Mouse (Mus musculus) adrenal gland (tissue): ENCODE results near the gene Lkaaear1.

Experiments
- intact Hi-C: fragments of 180-260 bp; cut with DNase I; formaldehyde crosslinking; loops from one replicate; pipeline ENCODE4 v1.15.1; 2025

Gene Lkaaear1

DNA sequence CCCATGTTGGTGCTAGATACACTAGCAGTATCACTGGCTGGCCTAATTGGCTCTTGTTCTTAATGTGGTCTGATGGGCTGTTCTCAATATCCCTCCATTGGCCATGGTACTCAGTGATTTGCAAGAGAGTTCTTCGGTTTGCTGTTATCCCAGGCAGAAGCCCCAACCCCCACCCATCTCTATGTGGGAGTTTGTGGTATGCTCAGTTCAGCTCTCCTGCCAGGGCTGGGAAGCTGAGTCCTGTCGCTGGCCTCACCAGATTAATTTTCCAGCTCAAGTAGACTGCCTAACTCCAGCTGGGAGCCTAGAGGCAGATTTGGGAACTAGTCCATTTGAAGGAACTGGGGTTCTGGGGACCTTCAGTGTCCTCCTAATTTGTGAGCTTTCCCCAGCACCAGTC, 40.8 kb downstream of the Lkaaear1 start:
- intact Hi-C loops, result no loop called here

DNA sequence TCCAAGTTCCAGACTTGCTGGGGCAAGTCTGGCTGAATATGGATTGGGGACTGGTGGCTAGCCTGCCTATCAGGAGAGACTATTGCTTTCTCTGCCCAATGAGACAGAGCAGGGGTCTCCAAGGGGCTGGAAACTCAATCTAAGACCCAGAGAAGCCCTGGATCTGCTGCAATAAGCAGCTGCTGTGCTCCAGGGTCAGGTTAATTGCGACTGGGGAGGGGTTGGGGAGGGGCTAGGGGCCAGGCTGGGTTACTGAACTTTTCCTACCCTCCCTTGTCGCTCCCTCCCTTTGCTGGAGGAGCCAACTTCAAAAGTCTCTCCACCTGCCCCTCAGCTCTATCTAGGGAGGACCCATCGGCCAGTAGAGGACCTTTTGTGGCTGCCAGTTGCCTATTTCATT, 41.5 kb downstream of the Lkaaear1 start, which contains the start of gene Gm29797:
TSS of gene Gm29797 (plus strand) at position 301 of the 400 bp plus-strand sequence.
- intact Hi-C loops, result no loop called here

DNA sequence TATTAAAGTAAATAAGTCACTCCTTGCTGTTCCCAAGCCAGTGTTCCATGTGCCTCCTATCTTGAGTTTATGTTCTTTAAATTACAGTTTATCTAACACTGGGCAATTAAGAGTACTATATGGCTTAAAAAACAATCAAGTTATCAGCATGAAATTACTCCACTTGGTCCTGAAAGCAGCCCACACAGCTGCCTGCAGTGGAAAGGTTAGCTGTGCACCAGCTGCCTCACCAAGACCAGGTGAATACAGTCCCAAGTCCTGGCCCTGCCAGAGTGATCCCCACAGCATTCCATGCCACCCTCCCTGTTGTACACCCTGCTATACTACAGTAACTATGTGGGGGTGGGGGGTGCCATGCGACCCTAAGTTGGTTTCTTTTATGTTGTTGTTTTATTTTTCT, 44.7 kb downstream of the Lkaaear1 start:
- intact Hi-C loops, result no loop called here

DNA sequence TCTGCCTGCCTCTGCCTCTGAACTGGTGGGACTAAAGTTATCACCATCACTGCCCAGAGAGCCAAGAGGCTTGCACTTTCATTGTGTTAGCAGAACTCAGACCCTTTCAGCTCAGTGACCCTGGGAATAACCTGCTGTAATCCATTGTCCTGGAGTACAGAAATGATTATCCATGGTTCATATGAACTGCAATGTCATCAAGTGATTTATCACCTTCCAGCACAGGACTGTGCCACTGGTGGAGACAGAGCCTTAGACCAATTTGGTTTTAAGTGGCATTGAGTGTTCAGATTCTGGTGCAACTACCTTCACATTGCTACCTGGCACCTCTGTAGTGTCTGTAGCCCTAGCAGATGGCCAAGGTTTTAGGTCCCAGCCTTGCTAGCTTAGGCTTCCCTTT, 45.2 kb downstream of the Lkaaear1 start:
- intact Hi-C loops, result no loop called here

DNA sequence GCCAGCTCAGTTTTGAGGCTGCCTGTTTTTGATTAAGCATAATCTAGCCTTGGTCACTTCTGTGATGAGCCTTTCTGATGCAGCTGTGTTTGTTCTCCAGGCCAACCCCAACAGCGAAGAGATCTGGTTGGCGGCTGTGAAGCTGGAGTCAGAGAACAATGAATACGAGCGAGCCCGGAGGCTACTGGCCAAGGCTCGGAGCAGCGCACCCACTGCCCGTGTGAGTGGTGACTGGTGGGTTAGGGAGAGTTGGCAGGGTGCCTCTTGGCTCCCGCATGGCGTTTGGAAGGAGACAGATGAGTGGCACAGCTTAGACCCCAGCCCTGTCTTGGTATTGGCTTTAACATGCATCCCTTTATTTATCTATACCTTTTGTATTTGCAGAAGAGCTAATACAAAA, 49.3 kb downstream of the Lkaaear1 start:
- intact Hi-C loops, result no loop called here
